Mouse (Mus musculus): ENCODE measurements around the gene Gm732. TPM values are rescaled to one million over a fixed set of nuclear protein-coding genes. Genes with fewer than 3 reads are reported as not detected.

Gm732 gene
- total RNA-seq (2021), result not detected

DNA sequence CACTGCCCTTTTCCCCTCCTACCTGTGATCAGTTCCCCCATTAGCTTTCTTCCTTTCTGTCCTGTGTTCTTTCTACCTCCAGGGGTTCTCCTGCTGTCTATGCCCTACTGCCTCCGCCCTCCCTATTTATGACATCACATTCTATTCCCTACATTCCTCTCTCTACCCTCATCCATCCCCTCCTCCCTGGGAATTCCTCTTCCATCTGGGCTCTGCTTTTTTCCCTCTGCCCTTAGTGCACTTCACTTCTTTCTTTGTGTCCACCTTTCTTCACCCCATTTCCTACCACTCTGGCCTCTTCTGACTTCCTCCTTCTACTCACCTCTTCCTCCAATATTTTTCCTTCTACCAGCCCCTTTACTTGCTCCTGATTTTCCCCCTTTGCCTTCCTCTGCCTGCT, at the start of gene Gm732:
TSS of gene Gm732 (minus strand) at position 101 of the 400 bp plus-strand sequence.
- DNase-seq (ENCODE audit: extremely low spot score in 1 of 2, low spot score in 2 of 2), result no peak
- intact Hi-C loops (cut with DNase I), result no loop called here

Other genes starting within 250 kb of the Gm732 start
- not detected for gene Tent5d, start 155.9 kb downstream of the Gm732 start, total RNA-seq (2021)
- 10 to 100 TPM; 42.0 to 46.0 TPM for gene 2610002M06Rik, start 132.1 kb downstream of the Gm732 start, total RNA-seq (2021)

All from left cerebral cortex, postnatal 10 days (tissue).